Mouse (Mus musculus): ENCODE data around the gene Zglp1. TPM values are rescaled to one million over a fixed set of nuclear protein-coding genes. Genes with fewer than 3 reads are reported as not detected.

The Zglp1 gene
- 1 to 10 TPM; 2.6 to 3.7 TPM for total RNA-seq (2023)

GRCm38 (mm10) chr9:21067006-21067684, at the start of gene Zglp1:
Gene Zglp1 (minus strand): TSS chr9:21067093.

DNA sequence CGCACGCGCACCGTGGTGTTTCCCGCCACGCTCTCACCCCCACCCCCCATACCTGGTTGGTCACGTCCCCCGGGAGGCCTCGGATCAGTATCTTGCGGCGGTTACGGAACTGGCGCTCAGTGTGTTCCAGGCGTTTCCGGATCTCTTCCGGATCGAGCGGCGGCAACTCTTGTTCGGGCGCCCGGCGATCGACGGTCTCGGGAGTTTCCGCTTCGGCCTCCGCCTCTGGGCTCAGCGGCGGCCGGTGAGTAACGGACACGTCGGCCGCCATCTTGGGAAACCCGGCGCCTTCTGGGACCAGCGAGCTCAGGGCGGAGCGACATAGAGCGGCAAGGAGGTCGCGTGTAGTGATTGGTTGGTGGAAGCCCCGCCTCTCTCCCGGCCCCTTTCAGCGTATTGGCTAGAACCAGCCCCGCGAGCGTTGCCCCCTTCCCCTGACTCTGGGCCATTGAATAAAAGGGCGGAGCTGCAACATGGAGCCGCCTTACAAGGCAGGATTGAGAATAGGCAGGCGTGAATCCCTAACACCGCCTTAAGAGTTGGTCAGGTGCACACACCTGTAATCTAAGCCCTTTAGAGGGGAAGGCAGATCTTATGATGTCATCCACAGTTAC, 24.9 kb upstream of the Zglp1 start, which contains the start of the genes Gm38431 and Raver1:
Gene Gm38431, minus strand, starts transcription at position 291 of the 614 bp plus-strand sequence.
Gene Raver1, minus strand, starts transcription at position 302 of the 614 bp plus-strand sequence.

DNA sequence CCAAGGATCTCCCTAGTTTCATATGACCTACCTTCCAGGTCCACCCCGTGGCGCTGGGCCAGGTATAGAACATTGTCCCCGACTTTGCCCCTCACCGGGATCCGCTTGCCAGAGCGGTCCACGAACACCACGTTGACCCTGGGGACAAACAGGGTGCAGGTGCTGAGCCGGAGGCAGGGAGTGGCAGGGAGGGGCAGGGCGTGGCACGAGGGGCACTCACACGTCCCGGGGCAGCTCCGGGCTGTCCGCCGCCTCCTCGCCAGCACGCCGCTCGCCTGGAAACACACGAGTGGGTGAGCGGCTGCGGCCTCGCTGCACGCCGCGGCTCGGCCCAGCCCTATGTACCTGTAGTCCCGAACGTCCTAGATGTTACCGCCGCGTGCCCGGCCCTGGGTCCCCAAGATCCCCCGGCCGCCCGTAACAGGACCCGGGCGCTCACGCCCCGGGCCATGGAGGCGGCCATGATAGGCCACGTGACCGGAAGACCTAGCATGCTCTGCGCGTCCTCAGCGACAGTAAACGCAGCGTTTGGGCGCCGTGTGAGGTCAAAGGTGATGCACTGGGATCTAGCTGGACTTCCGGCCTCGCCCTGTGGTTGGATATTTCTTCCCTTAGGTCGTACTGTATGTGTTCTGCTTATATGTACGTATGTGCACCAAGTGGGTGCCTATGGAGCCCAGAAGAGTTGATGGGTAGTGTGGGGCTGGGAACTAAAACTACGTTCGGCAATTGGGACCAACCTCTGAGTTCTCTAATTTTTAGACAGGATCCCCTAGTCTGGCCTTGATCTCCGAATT, 6.3 kb upstream of the Zglp1 start, which contains the start of the genes Gm49373 and Fdx1l:
Gene Gm49373, minus strand, starts transcription at position 53 of the 797 bp plus-strand sequence.
Gene Fdx1l, minus strand, starts transcription at position 571 of the 797 bp plus-strand sequence.

GRCm38 (mm10) chr9:21031896-21032351, 35.0 kb downstream of the Zglp1 start, which contains the start of gene Icam5:
Gene Icam5 (plus strand): TSS chr9:21032073.

GRCm38 (mm10) chr9:21029291-21030054, 37.4 kb downstream of the Zglp1 start, which contains the start of gene Icam4:
Gene Icam4 (plus strand): TSS chr9:21029373.

DNA sequence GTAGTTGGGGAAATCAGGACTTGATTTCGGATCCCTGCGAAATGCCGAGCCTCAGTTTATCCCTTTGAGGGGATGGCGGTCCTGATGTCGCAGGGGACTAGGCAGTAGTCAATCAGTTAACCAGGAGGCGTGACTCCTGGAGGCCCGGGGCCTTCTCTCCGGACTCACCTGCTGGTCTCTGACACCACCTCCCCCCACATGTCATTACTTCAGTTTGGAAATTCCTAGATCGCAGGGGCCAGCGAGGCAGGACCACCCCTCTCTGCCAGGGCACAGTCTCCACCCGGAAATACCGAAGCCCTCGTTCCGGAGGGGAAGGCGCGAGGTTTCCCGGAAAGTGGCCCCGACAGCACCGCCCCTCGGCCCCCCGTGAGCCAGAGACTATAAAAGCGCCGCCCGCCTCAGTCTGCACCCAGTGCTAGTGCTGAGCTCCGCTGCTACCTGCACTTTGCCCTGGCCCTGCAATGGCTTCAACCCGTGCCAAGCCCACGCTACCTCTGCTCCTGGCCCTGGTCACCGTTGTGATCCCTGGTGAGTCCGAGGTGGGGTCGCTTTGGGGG, 51.2 kb downstream of the Zglp1 start, which contains the start of gene Icam1:
Gene Icam1, plus strand, starts transcription at position 415 of the 560 bp plus-strand sequence.

Other genes starting within 250 kb of the Zglp1 start
- gene Rdh8, start 248.6 kb downstream of the Zglp1 start, total RNA-seq (2023): not detected
- 10 to 100 TPM; 59.7 to 65.3 TPM for gene A230050P20Rik, start 198.5 kb downstream of the Zglp1 start, total RNA-seq (2023)
- 1 to 10 TPM; 1.1 to 3.0 TPM for gene Angptl6, start 187.4 kb downstream of the Zglp1 start, total RNA-seq (2023)
- 100 to 1,000 TPM in 1 of 2 experiments, 10 to 100 TPM in 1; 95.1 to 102 TPM for gene Ppan, start 178.9 kb downstream of the Zglp1 start, total RNA-seq (2023)
- 100 to 1,000 TPM; 187 to 197 TPM for gene Eif3g, start 168.5 kb downstream of the Zglp1 start, total RNA-seq (2023)
- 100 to 1,000 TPM in 1 of 2 experiments, 10 to 100 TPM in 1; 99.8 to 107 TPM for gene Dnmt1, start 107.2 kb downstream of the Zglp1 start, total RNA-seq (2023)
- 1 to 10 TPM; 2.5 to 6.7 TPM for gene S1pr2, start 90.3 kb downstream of the Zglp1 start, total RNA-seq (2023)
- 10 to 100 TPM; 51.2 to 53.0 TPM for gene Mrpl4, start 64.4 kb downstream of the Zglp1 start, total RNA-seq (2023)
- gene Icam1, start 51.1 kb downstream of the Zglp1 start, total RNA-seq (2023): 10 to 100 TPM; 43.1 to 49.4 TPM
- gene Icam4, start 37.7 kb downstream of the Zglp1 start, total RNA-seq (2023): 1 to 10 TPM in 1 of 2 experiments, under 1 TPM in 1; 0.56 to 1.2 TPM
- under 1 TPM; 0.62 to 0.73 TPM for gene Icam5, start 35.0 kb downstream of the Zglp1 start, total RNA-seq (2023)
- gene Gm49373, start 6.0 kb upstream of the Zglp1 start, total RNA-seq (2023): 1 to 10 TPM; 2.3 to 4.1 TPM
- gene Fdx1l, start 6.5 kb upstream of the Zglp1 start, total RNA-seq (2023): 10 to 100 TPM; 33.5 to 34.0 TPM
- gene Gm38431, start 24.9 kb upstream of the Zglp1 start, total RNA-seq (2023): 10 to 100 TPM; 12.8 to 16.0 TPM
- gene Raver1, start 24.9 kb upstream of the Zglp1 start, total RNA-seq (2023): 100 to 1,000 TPM; 110 to 111 TPM
- 10 to 100 TPM; 65.7 to 68.6 TPM for gene Tyk2, start 64.2 kb upstream of the Zglp1 start, total RNA-seq (2023)
- gene Cdc37, start 82.9 kb upstream of the Zglp1 start, total RNA-seq (2023): 100 to 1,000 TPM; 132 to 148 TPM
- gene Pde4a, start 98.6 kb upstream of the Zglp1 start, total RNA-seq (2023): 1 to 10 TPM in 1 of 2 experiments, under 1 TPM in 1; 0.74 to 1.8 TPM
- gene Keap1, start 172.3 kb upstream of the Zglp1 start, total RNA-seq (2023): 10 to 100 TPM; 35.2 to 43.8 TPM
- 1 to 10 TPM; 1.1 to 1.9 TPM for gene S1pr5, start 181.3 kb upstream of the Zglp1 start, total RNA-seq (2023)
- gene Atg4d, start 198.2 kb upstream of the Zglp1 start, total RNA-seq (2023): 10 to 100 TPM; 48.4 to 48.8 TPM
- 100 to 1,000 TPM; 142 to 150 TPM for gene Kri1, start 220.9 kb upstream of the Zglp1 start, total RNA-seq (2023)
- 10 to 100 TPM; 48.2 to 56.3 TPM for gene Cdkn2d, start 224.3 kb upstream of the Zglp1 start, total RNA-seq (2023)
- gene Ap1m2, start 245.2 kb upstream of the Zglp1 start, total RNA-seq (2023): 1 to 10 TPM; 1.8 to 2.7 TPM